Mouse (Mus musculus) right cerebral cortex, postnatal 10 days (tissue): ENCODE data around the gene Net1.

Source experiments
- DNase-seq, 2 experiments: peaks; one replicate each; pipeline ENCODE4 v3.0.0; 2021; ENCODE audit warnings: low spot score in 2 of 2

Net1 gene

DNA sequence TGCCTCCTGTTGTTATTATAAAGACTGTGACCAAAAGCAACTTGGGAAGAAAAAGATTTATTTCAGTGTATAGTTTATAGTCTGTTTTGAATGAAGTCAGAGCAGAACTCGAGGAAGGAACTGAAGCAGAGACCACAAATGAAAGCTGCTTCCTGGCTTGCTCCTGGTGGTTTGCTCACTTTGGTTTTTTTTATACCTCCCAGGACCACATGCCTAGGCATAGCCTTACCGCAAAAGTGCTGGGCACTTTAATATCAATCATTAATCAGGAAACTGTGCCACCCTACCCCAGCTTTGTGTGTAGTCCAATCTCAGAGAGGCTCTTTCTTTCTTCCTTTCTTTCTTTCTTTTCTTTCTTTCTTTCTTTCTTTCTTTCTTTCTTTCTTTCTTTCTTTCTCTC, 85.6 kb downstream of the Net1 start:
- DNase-seq = no peak
